Mouse (Mus musculus): Measurements from ENCODE around the gene Ccdc34. TPM values are rescaled to one million over a fixed set of nuclear protein-coding genes. Genes with fewer than 3 reads are reported as not detected.

Ccdc34 gene
- polyA plus RNA-seq, 1 experiment = 9.5 TPM

GRCm38 (mm10) chr2:110214278-110214677 lies 196.7 kb downstream of the Ccdc34 start:
- DNase-seq (ENCODE audit: low spot score) = no peak

DNA sequence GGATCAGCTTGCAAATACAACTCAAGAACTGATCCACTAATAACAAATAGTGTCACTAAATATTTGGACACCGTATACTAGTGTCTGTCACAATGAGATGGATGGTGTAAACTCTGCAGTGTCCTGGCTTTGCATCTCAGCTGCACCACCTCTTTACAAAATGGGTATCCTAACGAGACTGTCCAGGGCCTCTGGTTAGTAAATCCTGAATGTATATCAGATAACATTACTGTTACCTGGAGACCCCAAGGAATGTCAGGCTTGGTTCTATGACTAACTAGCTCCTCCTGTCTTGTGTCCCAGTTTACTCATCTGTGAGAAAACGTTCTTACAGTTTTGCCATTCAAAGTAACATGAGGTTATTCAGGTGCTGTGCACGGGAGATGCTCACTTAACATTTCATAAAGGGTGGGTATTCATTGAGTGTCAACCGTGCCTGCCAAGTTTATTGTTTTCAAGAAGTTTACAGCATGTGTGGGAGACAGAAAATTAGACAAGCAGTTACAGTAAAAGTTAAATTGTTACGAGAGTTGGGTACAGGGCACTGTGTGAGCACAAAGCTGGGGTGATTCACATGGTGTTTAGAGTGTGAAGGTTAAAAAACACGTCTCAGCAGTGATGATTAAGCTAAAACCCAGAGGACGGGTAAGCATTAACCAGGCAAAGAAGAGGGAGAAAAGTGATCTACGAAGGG lies 197.5 kb downstream of the Ccdc34 start:
- no peak for DNase-seq (ENCODE audit: low spot score)

GRCm38 (mm10) chr2:110215685-110216058 lies 198.1 kb downstream of the Ccdc34 start:
- DNase-seq (ENCODE audit: low spot score) = no peak

- no peak for DNase-seq (ENCODE audit: low spot score)
Observed at GRCm38 (mm10) chr2:110220492-110220891, 202.9 kb downstream of the Ccdc34 start.

GRCm38 (mm10) chr2:110222793-110223192 lies 205.2 kb downstream of the Ccdc34 start:
- DNase-seq (ENCODE audit: low spot score) = no peak

Other genes with a start within 250 kb of the Ccdc34 start
- gene Lin7c, start 127.0 kb upstream of the Ccdc34 start, polyA plus RNA-seq (2012; rRNA removed) = 23.5 and 28.1 TPM in 2 replicates
- 26.8 and 28.4 TPM in 2 replicates for gene Lgr4, start 100.2 kb upstream of the Ccdc34 start, polyA plus RNA-seq (2012; rRNA removed)

Measured in urinary bladder, adult 2 months (tissue).